Mouse (Mus musculus): ENCODE data around the gene Uba2. TPM values are rescaled to one million over a fixed set of nuclear protein-coding genes. Genes with fewer than 3 reads are reported as not detected.
"Not testable (repeated sequence)": the region's sequence is repeated elsewhere in the genome, so short reads cannot be mapped to it uniquely, and the experiment has no call there.

Gene Uba2
- total and polyA plus RNA-seq, 2 experiments from 2014 or later: 118 to 123 TPM

GRCm38 (mm10) chr7:34206331-34206730 lies 36.9 kb upstream of the Uba2 start:
- ATAC-seq (no peak), DNase-seq (ENCODE audit: low spot score) (no peak)
- WGBS: 96% methylated on average over 6 of the region's 6 CpGs
- H3K4me1 ChIP-seq (ENCODE audit: insufficient read depth, low read length): no peaks in the 10 kb centered on the region
- no peaks in the 10 kb centered on the region for H3K27me3 ChIP-seq (ENCODE audit: insufficient read depth, low read length)
- H3K36me3 ChIP-seq (ENCODE audit: insufficient read depth, low read length): peaks cover 89% of the 10 kb centered on the region
- no peak overlapping the region for H3K27ac ChIP-seq
- no peak overlapping the region for H3K9ac ChIP-seq (replicated peaks; ENCODE audit: low read length)
- no peaks in the 10 kb centered on the region for H3K9me3 ChIP-seq (ENCODE audit: low read length)
- H3K4me2 ChIP-seq (ENCODE audit: low read depth, low read length): no peak overlapping the region
- H3K4me3 ChIP-seq (ENCODE audit: low read length): no peak overlapping the region
- TF ChIP-seq CTCF (IDR thresholded peaks at IDR 0.05; ENCODE audit: low read depth): no peak

GRCm38 (mm10) chr7:34202147-34202546 lies 32.7 kb upstream of the Uba2 start:
- not testable (repeated sequence) for H3K4me1 ChIP-seq (ENCODE audit: insufficient read depth, low read length); H3K27me3 ChIP-seq (ENCODE audit: insufficient read depth, low read length); H3K9ac ChIP-seq (replicated peaks; ENCODE audit: low read length); DNase-seq (ENCODE audit: low spot score); ATAC-seq; H3K27ac ChIP-seq; H3K4me2 ChIP-seq (ENCODE audit: low read depth, low read length); H3K9me3 ChIP-seq (ENCODE audit: low read length); H3K4me3 ChIP-seq (ENCODE audit: low read length)
- WGBS: 93% methylated on average over 10 of the region's 10 CpGs
- H3K36me3 ChIP-seq (ENCODE audit: insufficient read depth, low read length): peaks cover 57% of the 10 kb centered on the region

- 96% methylated on average over 2 of the region's 2 CpGs for WGBS
- TF ChIP-seq CTCF (IDR thresholded peaks at IDR 0.05; ENCODE audit: low read depth): no peak
- H3K9ac ChIP-seq (replicated peaks; ENCODE audit: low read length): no peak overlapping the region
- no peak overlapping the region for H3K27ac ChIP-seq
- no peaks in the 10 kb centered on the region for H3K4me1 ChIP-seq (ENCODE audit: insufficient read depth, low read length)
- DNase-seq (ENCODE audit: low spot score) (no peak), ATAC-seq (no peak)
- no peaks in the 10 kb centered on the region for H3K9me3 ChIP-seq (ENCODE audit: low read length)
- H3K4me3 ChIP-seq (ENCODE audit: low read length): no peak overlapping the region
- H3K27me3 ChIP-seq (ENCODE audit: insufficient read depth, low read length): no peaks in the 10 kb centered on the region
- peaks cover 45% of the 10 kb centered on the region for H3K36me3 ChIP-seq (ENCODE audit: insufficient read depth, low read length)
- H3K4me2 ChIP-seq (ENCODE audit: low read depth, low read length): no peak overlapping the region
These were observed 31.4 kb upstream of the Uba2 start for GRCm38 (mm10) chr7:34200829-34201228.

GRCm38 (mm10) chr7:34198346-34198745 lies 28.9 kb upstream of the Uba2 start:
- Histone ChIP-seq H3K36me3 (ENCODE audit: insufficient read depth, low read length) (peaks cover 23% of the 10 kb centered on the region), H3K4me1 (ENCODE audit: insufficient read depth, low read length) (no peaks in the 10 kb centered on the region), H3K9ac (replicated peaks; ENCODE audit: low read length) (no peak overlapping the region), H3K27me3 (ENCODE audit: insufficient read depth, low read length) (no peaks in the 10 kb centered on the region), H3K4me2 (ENCODE audit: low read depth, low read length) (no peak overlapping the region), H3K27ac (no peak overlapping the region), H3K9me3 (ENCODE audit: low read length) (no peaks in the 10 kb centered on the region), H3K4me3 (ENCODE audit: low read length) (no peak overlapping the region)
- DNase-seq (ENCODE audit: low spot score): peak; percentile 32
- ATAC-seq: no peak
- TF ChIP-seq CTCF (IDR thresholded peaks at IDR 0.05; ENCODE audit: low read depth): peak; percentile 56
- WGBS: 51% methylated on average over 3 of the region's 3 CpGs

- H3K9ac ChIP-seq (replicated peaks; ENCODE audit: low read length): peak within 1 kb of the TSS; percentile 95
- DNase-seq (ENCODE audit: low spot score): peak; percentile 96
- H3K36me3 ChIP-seq (ENCODE audit: insufficient read depth, low read length): peaks cover 19% of the 10 kb centered on the region; the same call in 1 of the 2 replicates
- no peaks in the 10 kb centered on the region for H3K9me3 ChIP-seq (ENCODE audit: low read length)
- TF ChIP-seq CTCF (IDR thresholded peaks at IDR 0.05; ENCODE audit: low read depth): no peak
- peak; percentile 96 for ATAC-seq
- H3K4me3 ChIP-seq (ENCODE audit: low read length): peak within 1 kb of the TSS; percentile 96
- H3K4me1 ChIP-seq (ENCODE audit: insufficient read depth, low read length): no peaks in the 10 kb centered on the region
- H3K4me2 ChIP-seq (ENCODE audit: low read depth, low read length): peak within 1 kb of the TSS; percentile 82
- peak within 1 kb of the TSS; percentile 79 for H3K27ac ChIP-seq
- 3% methylated on average over 70 of the region's 70 CpGs for WGBS
- no peaks in the 10 kb centered on the region for H3K27me3 ChIP-seq (ENCODE audit: insufficient read depth, low read length)
These were observed 27.0 kb upstream of the Uba2 start, which contains the start of gene Pdcd2l for GRCm38 (mm10) chr7:34196132-34197128. Pdcd2l (minus strand) TSS chr7:34196661.

- H3K27me3 ChIP-seq (ENCODE audit: insufficient read depth, low read length): no peaks in the 10 kb centered on the region
- H3K36me3 ChIP-seq (ENCODE audit: insufficient read depth, low read length): peaks cover 13% of the 10 kb centered on the region; the same call in 1 of the 2 replicates
- H3K27ac ChIP-seq: no peak overlapping the region
- WGBS: 54% methylated on average over 3 of the region's 3 CpGs
- peak overlapping the region; percentile 95; the same call in 1 of the 2 replicates for H3K9ac ChIP-seq (replicated peaks; ENCODE audit: low read length)
- TF ChIP-seq CTCF (IDR thresholded peaks at IDR 0.05; ENCODE audit: low read depth): peak; percentile 54
- peak overlapping the region; percentile 82 for H3K4me2 ChIP-seq (ENCODE audit: low read depth, low read length)
- no peaks in the 10 kb centered on the region for H3K9me3 ChIP-seq (ENCODE audit: low read length)
- H3K4me3 ChIP-seq (ENCODE audit: low read length): peak overlapping the region; percentile 96
- H3K4me1 ChIP-seq (ENCODE audit: insufficient read depth, low read length): no peaks in the 10 kb centered on the region
- no peak for ATAC-seq
- DNase-seq (ENCODE audit: low spot score): peak; percentile 18
These were observed 26.2 kb upstream of the Uba2 start for GRCm38 (mm10) chr7:34195632-34196031.

GRCm38 (mm10) chr7:34192825-34193224 lies 23.4 kb upstream of the Uba2 start:
- no peak overlapping the region for H3K4me2 ChIP-seq (ENCODE audit: low read depth, low read length)
- H3K4me1 ChIP-seq (ENCODE audit: insufficient read depth, low read length): no peaks in the 10 kb centered on the region
- H3K27me3 ChIP-seq (ENCODE audit: insufficient read depth, low read length): no peaks in the 10 kb centered on the region
- H3K4me3 ChIP-seq (ENCODE audit: low read length): no peak overlapping the region
- no peak for DNase-seq (ENCODE audit: low spot score)
- peaks cover 27% of the 10 kb centered on the region; the same call in 1 of the 2 replicates for H3K36me3 ChIP-seq (ENCODE audit: insufficient read depth, low read length)
- H3K9ac ChIP-seq (replicated peaks; ENCODE audit: low read length): no peak overlapping the region
- H3K9me3 ChIP-seq (ENCODE audit: low read length): no peaks in the 10 kb centered on the region
- no peak overlapping the region for H3K27ac ChIP-seq
- no peak for ATAC-seq
- no peak for TF ChIP-seq CTCF (IDR thresholded peaks at IDR 0.05; ENCODE audit: low read depth)
- WGBS: 93% methylated on average over 6 of the region's 6 CpGs

Data from hindbrain, postnatal 0 days (tissue).